Comparison of ENCODE assay signal across 8 mouse cellular contexts in the genomic region with DNA sequence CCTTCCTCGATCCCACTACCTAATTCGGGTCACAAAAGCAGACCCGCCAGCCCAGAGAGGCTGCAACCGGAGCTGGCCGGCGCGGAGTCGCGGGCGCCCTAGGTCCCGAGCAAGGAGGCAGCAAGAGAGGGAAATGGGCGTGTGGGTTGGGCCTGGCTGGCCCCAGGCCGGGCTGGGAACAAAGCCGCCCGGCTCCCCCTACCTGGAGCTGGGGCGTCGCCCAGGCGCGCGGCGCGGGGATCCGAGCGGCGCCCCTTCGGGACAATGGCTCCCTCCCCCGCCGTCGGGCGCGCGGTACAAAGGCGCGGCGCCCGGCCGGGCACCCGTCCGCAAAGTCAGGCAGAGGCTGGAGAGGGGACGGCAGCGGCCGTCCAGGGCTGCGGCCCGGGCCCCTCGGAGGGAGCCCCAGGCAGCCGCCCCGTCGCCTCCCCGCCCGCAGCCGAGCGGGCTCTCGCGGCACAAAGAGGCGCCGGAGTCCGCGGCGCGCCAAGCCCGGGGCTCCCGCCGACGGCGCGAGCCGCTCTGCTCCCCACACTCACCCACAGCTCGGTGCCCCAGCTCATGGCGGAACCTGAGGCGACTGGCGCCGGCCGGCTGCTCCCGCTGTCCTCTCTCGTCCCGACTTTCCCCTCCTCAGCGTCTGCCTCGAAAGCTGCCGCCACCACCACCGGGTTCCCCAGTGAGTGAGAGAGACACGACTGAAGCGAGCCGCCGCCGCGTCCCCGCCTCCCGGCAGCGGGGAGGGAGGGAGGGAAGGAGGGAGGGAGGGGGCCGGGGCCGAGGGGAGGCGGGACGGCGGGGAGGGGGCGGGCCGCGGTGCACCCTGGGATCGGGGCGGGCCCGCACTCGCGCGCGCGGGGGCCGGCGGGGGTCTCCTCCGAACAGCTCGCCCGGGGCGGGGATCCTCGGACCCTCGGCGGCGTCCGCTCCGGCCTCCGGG. TPM values are rescaled to one million over a fixed set of nuclear protein-coding genes. Genes with fewer than 3 reads are reported as not detected.
DNase-seq lines count a peak whose midpoint lies in the region; ATAC-seq lines count a peak whose summit lies in the region.

A gene (minus strand): TSS at position 725 of the 940 bp plus-strand sequence.

- no peaks in the 10 kb centered on the region for H3K27me3 ChIP-seq in hindbrain, embryonic 15.5 days

- H3K36me3 ChIP-seq in hindbrain, embryonic 15.5 days = no peaks in the 10 kb centered on the region

- under 1% methylated on average over 73 of the region's 118 CpGs for WGBS in hindbrain, embryonic 15.5 days

- H3K4me3 ChIP-seq in hindbrain, embryonic 15.5 days = peak within 1 kb of the TSS; percentile 97

- ATAC-seq in hindbrain, embryonic 15.5 days (ENCODE audit: low FRiP score, low read depth) = peak; percentile 87

- peak within 1 kb of the TSS; percentile 98 for H3K9ac ChIP-seq in hindbrain, embryonic 15.5 days

- peak; percentile 77 for DNase-seq in MN1 (ENCODE audit: low spot score)
- peak; percentile 87 to 92 for DNase-seq in cerebellum, postnatal 10 days
- DNase-seq in frontal cortex, postnatal 25 days (ENCODE audit: low spot score in 2 of 2) = peak; percentile 51 to 59
- peak; percentile 65 to 79 for DNase-seq in left cerebral cortex, adult 18-20 months (ENCODE audit: low spot score in 2 of 2)
- DNase-seq in lung, postnatal 4 days = peak; percentile 83 to 89
- peak; percentile 68 to 79 for DNase-seq in right cerebral cortex, adult 2 months (ENCODE audit: low spot score in 2 of 2)
- peak; percentile 90 for DNase-seq in yolk sac, embryonic 10.5 days (ENCODE audit: low spot score)

- H3K27ac ChIP-seq in hindbrain, embryonic 15.5 days (replicated peaks) = peak within 1 kb of the TSS; percentile 100

- peaks cover 40% of the 10 kb centered on the region for H3K4me1 ChIP-seq in hindbrain, embryonic 15.5 days (replicated peaks)

- peak within 1 kb of the TSS; percentile 62 for H3K4me2 ChIP-seq in hindbrain, embryonic 15.5 days

- H3K9me3 ChIP-seq in hindbrain, embryonic 15.5 days = no peaks in the 10 kb centered on the region

RNA-seq across cellular contexts. Expression of the gene that starts here (rescaled TPM):
- 177 and 185 TPM in 2 replicates for polyA plus RNA-seq in hindbrain, embryonic 15.5 days (2015; fragmentation: Nextera tagmentation; extraction: Ambion mirVana)
- 10 to 100 TPM; 93.3 to 96.6 TPM for total RNA-seq in left cerebral cortex, adult 18-20 months (2021)

Comparison
In these comparisons a context has a peak if more than half of its experiments do, and no peak if none do; other contexts are left out.
1. Peak in every context shown above with its lines: DNase-seq, ATAC-seq, H3K4me3 ChIP-seq and H3K27ac ChIP-seq.